Mouse (Mus musculus) CH12.LX (cell line): ENCODE measurements around the gene Scgb1a1.

Experiments
- CTCF ChIP-seq, 2 experiments: IDR thresholded peaks in 1 of 2; conservative IDR thresholded peaks in 1 of 2; 2 replicates each; pipeline ENCODE4 v1.5.1; 2011 to 2012; ENCODE audit warnings: low read depth in 2 of 2, low read length in 2 of 2, improper control_type of control experiment in 1 of 2, inconsistent platforms in 1 of 2, mild to moderate bottlenecking in 1 of 2, moderate library complexity in 1 of 2
- EP300 ChIP-seq: IDR thresholded peaks from 2 replicates; pipeline ENCODE4 v1.6.1; 2011; ENCODE audit warnings: low read length, improper control_type of control experiment
- MEF2A ChIP-seq: IDR thresholded peaks from 2 replicates; pipeline ENCODE4 v1.6.1; 2014; ENCODE audit warnings: low read depth, mild to moderate bottlenecking, inconsistent platforms, low read length, improper control_type of control experiment, borderline replicate concordance
- POLR2A ChIP-seq: IDR thresholded peaks from 2 replicates; pipeline ENCODE4 v1.6.1; 2011; ENCODE audit warnings: low read depth, mild to moderate bottlenecking, improper control_type of control experiment, low read length

DNA sequence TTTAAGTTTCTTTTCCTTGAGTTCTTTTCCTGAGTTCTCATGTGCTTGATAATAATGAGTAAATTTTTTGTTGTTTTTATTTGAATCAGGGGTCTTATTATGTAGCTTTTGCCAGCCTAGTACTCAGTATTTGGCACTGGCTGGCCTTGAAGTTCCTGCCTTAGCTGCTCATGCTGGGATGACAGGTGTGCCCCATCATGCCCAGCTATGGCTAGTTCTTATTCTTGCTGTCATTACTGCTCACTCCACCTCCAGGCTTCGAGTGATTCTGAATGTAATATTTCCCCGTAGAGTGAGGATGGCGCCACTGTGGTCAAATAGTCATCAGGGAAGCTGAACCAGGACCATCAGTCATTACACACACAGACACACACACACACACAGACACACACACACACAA lies 23.9 kb downstream of the Scgb1a1 start:
- TF ChIP-seq EP300 = no peak
- TF ChIP-seq CTCF (conservative IDR thresholded peaks at IDR 0.05 in 1 of 2, IDR thresholded peaks at IDR 0.05 in 1 of 2; ENCODE audit: low read depth in 2 of 2, low read length in 2 of 2) = no peak
- no peak for TF ChIP-seq POLR2A
- no peak for TF ChIP-seq MEF2A
